Mouse (Mus musculus) embryonic facial prominence, embryonic 14.5 days (tissue): Measurements from ENCODE around the gene Shisa6. TPM values are rescaled to one million over a fixed set of nuclear protein-coding genes. Genes with fewer than 3 reads are reported as not detected.
"Not testable (repeated sequence)": the region's sequence is repeated elsewhere in the genome, so short reads cannot be mapped to it uniquely, and the experiment has no call there.

Experiments used
- ATAC-seq: fragments of 200-750 bp; cut with Nextera tagmentation; 2 replicates; pipeline ENCODE4 v1.8.0; 2017; ENCODE audit warnings: low read depth, moderate number of reproducible peaks, moderate TSS enrichment
- DNase-seq: peaks from one replicate; pipeline ENCODE4 v3.0.0-alpha.2; 2015; ENCODE audit warnings: low spot score
- H3K27ac ChIP-seq: fragments of 300-500 bp; sonication (generic); replicated peaks from 2 replicates; pipeline ENCODE4 v1.5.1; 2014; ENCODE audit warnings: low read depth, mild to moderate bottlenecking, low read length, moderate library complexity
- H3K27me3 ChIP-seq: fragments of 300-500 bp; sonication (generic); replicated peaks from 2 replicates; pipeline ENCODE4 v1.6.1; 2014; ENCODE audit warnings: low read length; ENCODE audit not compliant: control insufficient read depth, insufficient read depth
- H3K36me3 ChIP-seq: fragments of 300-500 bp; sonication (generic); 2 replicates; pipeline ENCODE4 v1.6.1; 2014; ENCODE audit warnings: low read length, mixed read lengths; ENCODE audit not compliant: control insufficient read depth, insufficient read depth
- H3K4me1 ChIP-seq: fragments of 300-500 bp; sonication (generic); 2 replicates; pipeline ENCODE4 v1.6.1; 2014; ENCODE audit warnings: antibody characterized with exemption, low read length; ENCODE audit not compliant: control insufficient read depth, insufficient read depth
- H3K4me2 ChIP-seq: fragments of 300-500 bp; sonication (generic); 2 replicates; pipeline ENCODE4 v1.6.1; 2014; ENCODE audit warnings: low read depth, mild to moderate bottlenecking, low read length, moderate library complexity, mixed read lengths
- H3K4me3 ChIP-seq: fragments of 300-500 bp; sonication (generic); 2 replicates; pipeline ENCODE4 v1.5.1; 2014; ENCODE audit warnings: low read depth, mild to moderate bottlenecking, low read length
- H3K9ac ChIP-seq: fragments of 300-500 bp; sonication (generic); 2 replicates; pipeline ENCODE4 v1.6.1; 2014; ENCODE audit warnings: low read depth, mild to moderate bottlenecking, low read length, moderate library complexity, mixed read lengths
- H3K9me3 ChIP-seq: fragments of 300-500 bp; sonication (generic); 2 replicates; pipeline ENCODE4 v1.6.1; 2016; ENCODE audit warnings: low read length; ENCODE audit not compliant: control insufficient read depth
- WGBS: fragments of 180-500 bp; shearing (Covaris S2); extraction: QIAGEN DNeasy Blood & Tissue Kit; methylation state at CpG from one replicate; pipeline ENCODE4 v1.1.7; 2014; 5-methylcytosine and 5-hydroxymethylcytosine counted together
- polyA plus RNA-seq: library from polyadenylated mRNA; unstranded; fragments of >200 nt; fragmentation: Nextera tagmentation; extraction: Ambion mirVana; gene quantifications from 2 replicates; pipeline ENCODE4 v1.2.1, GENCODE M21; 2014

The Shisa6 gene
- polyA plus RNA-seq, 1 experiment from 2014 or later: 0.29 TPM

GRCm38 (mm10) chr11:66408721-66409120, 117.0 kb downstream of the Shisa6 start:
- H3K9me3 ChIP-seq, DNase-seq, H3K4me3 ChIP-seq, H3K27ac ChIP-seq, H3K4me2 ChIP-seq, ATAC-seq, H3K27me3 ChIP-seq, H3K36me3 ChIP-seq, H3K4me1 ChIP-seq, H3K9ac ChIP-seq: not testable (repeated sequence)
- WGBS: 83% methylated on average over 6 of the region's 6 CpGs

GRCm38 (mm10) chr11:66400036-66400435, 125.7 kb downstream of the Shisa6 start:
- DNase-seq (no peak), ATAC-seq (no peak)
- Histone ChIP-seq H3K4me3 (no peak overlapping the region), H3K27ac (no peak overlapping the region), H3K4me1 (no peaks in the 10 kb centered on the region), H3K4me2 (no peak overlapping the region), H3K9me3 (no peaks in the 10 kb centered on the region), H3K36me3 (no peaks in the 10 kb centered on the region), H3K9ac (no peak overlapping the region), H3K27me3 (no peaks in the 10 kb centered on the region)
- WGBS: 59% methylated on average over 7 of the region's 7 CpGs

- Histone ChIP-seq H3K4me1 (no peaks in the 10 kb centered on the region), H3K27ac (no peak overlapping the region), H3K4me3 (no peak overlapping the region), H3K4me2 (no peak overlapping the region), H3K9me3 (no peaks in the 10 kb centered on the region), H3K9ac (no peak overlapping the region), H3K36me3 (no peaks in the 10 kb centered on the region), H3K27me3 (no peaks in the 10 kb centered on the region)
- 66% methylated on average over 3 of the region's 3 CpGs for WGBS
- ATAC-seq (0 out of 2 replicates have a peak, but pooled peaks have one; percentile 18), DNase-seq (peak; percentile 71)
Measured at GRCm38 (mm10) chr11:66387561-66387960, 138.2 kb downstream of the Shisa6 start.

DNA sequence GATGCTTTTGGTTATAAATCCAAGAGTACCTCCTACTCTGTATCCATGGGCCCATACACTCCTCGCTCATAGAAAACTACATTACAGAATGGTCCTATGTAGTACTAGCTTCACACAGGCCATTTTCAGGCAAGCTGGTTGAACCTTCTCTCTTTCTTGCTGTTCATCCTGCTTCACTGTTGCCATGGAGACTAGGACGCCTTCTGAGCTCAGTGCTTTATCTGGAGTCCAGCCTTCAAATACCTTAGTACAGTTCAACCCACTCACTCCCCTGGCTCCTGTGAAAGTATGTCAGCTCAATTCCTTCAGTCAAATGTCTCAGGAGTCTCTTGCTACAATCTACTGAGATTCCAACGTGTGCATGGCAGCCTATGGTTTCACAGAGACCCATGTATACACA, 154.0 kb downstream of the Shisa6 start:
- H3K4me3 ChIP-seq: no peak overlapping the region
- H3K27me3 ChIP-seq: no peaks in the 10 kb centered on the region
- H3K36me3 ChIP-seq: no peaks in the 10 kb centered on the region
- H3K9ac ChIP-seq: no peak overlapping the region
- no peaks in the 10 kb centered on the region for H3K9me3 ChIP-seq
- ATAC-seq: no peak
- DNase-seq: no peak
- H3K27ac ChIP-seq: no peak overlapping the region
- 69% methylated on average over 3 of the region's 3 CpGs for WGBS
- H3K4me1 ChIP-seq: 0 out of 2 replicates have a peak, but pooled peaks cover 4% of the 10 kb centered on the region
- no peak overlapping the region for H3K4me2 ChIP-seq

GRCm38 (mm10) chr11:66369764-66370163, 156.0 kb downstream of the Shisa6 start:
- ATAC-seq (no peak), DNase-seq (no peak)
- Histone ChIP-seq H3K9ac (no peak overlapping the region), H3K27me3 (no peaks in the 10 kb centered on the region), H3K36me3 (no peaks in the 10 kb centered on the region), H3K27ac (no peak overlapping the region), H3K4me3 (no peak overlapping the region), H3K4me2 (no peak overlapping the region), H3K9me3 (no peaks in the 10 kb centered on the region), H3K4me1 (0 out of 2 replicates have a peak, but pooled peaks cover 4% of the 10 kb centered on the region)
- 84% methylated on average over 4 of the region's 4 CpGs for WGBS

DNA sequence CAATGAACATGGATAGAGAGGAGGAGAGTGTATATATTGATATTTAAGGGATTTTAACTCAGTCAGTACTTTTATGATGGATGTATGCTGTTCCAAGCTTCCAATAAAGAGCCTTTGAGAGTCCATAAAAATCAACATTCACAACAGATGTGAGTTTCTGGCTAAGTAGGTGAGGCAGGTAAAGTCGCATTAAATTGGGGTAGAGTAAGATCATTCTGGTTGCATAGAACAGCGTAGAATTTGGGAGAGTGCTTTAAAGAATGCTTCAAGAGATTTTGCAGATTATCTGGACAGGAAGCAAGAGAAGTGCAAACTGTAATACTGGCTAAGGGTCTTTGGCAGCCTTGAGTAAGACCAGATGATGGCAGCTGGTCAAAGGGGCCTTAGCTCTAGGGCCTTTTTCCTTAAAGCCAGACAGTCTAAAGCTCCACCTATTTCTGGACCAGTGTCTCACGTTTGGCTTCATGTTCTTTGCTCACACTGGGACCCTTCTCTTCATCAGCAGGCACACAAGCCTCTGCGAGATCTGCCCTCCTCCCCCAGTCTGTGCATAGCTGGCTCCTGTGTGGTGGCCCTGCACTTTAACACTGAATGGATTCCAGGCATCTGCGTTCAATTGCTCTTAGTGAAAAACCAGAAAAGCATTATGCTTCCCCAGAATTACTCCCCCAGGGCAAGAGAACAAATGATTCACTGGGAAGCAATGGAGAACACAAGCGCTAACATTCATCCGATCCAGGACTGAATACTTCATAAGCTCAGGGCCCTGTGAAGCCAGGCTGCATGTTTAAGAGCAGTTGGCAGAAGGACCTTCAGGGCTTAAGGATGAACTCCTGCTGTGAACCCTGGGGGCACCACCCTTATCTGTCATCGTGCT, 158.7 kb downstream of the Shisa6 start:
- Histone ChIP-seq H3K9me3 (no peaks in the 10 kb centered on the region), H3K9ac (no peak overlapping the region), H3K36me3 (no peaks in the 10 kb centered on the region), H3K4me1 (0 out of 2 replicates have a peak, but pooled peaks cover 4% of the 10 kb centered on the region), H3K4me3 (no peak overlapping the region), H3K27me3 (no peaks in the 10 kb centered on the region), H3K27ac (no peak overlapping the region), H3K4me2 (no peak overlapping the region)
- 32% methylated on average over 8 of the region's 8 CpGs for WGBS
- ATAC-seq: no peak; the same call in 1 of the 2 replicates
- peak; percentile 58 for DNase-seq

- H3K4me3 ChIP-seq: no peak overlapping the region
- H3K4me1 ChIP-seq: no peaks in the 10 kb centered on the region
- H3K36me3 ChIP-seq: no peaks in the 10 kb centered on the region
- H3K27ac ChIP-seq: no peak overlapping the region
- no peaks in the 10 kb centered on the region for H3K9me3 ChIP-seq
- H3K4me2 ChIP-seq: no peak overlapping the region
- DNase-seq (no peak), ATAC-seq (no peak)
- no peaks in the 10 kb centered on the region for H3K27me3 ChIP-seq
- 62% methylated on average over 1 of the region's 1 CpGs for WGBS
- no peak overlapping the region for H3K9ac ChIP-seq
Measured at GRCm38 (mm10) chr11:66359811-66360210, 166.0 kb downstream of the Shisa6 start.

GRCm38 (mm10) chr11:66344822-66345221, 180.9 kb downstream of the Shisa6 start:
- Histone ChIP-seq H3K9me3 (no peaks in the 10 kb centered on the region), H3K27me3 (no peaks in the 10 kb centered on the region), H3K4me1 (no peaks in the 10 kb centered on the region), H3K36me3 (no peaks in the 10 kb centered on the region), H3K9ac (no peak overlapping the region), H3K27ac (no peak overlapping the region), H3K4me3 (no peak overlapping the region), H3K4me2 (no peak overlapping the region)
- ATAC-seq: no peak
- WGBS: 63% methylated on average over 3 of the region's 3 CpGs
- DNase-seq: no peak

- no peak overlapping the region for H3K4me2 ChIP-seq
- no peak for DNase-seq
- no peak overlapping the region for H3K4me3 ChIP-seq
- 0 out of 2 replicates have a peak, but pooled peaks cover 4% of the 10 kb centered on the region for H3K9me3 ChIP-seq
- ATAC-seq: no peak
- no peaks in the 10 kb centered on the region for H3K36me3 ChIP-seq
- H3K27me3 ChIP-seq: no peaks in the 10 kb centered on the region
- H3K9ac ChIP-seq: no peak overlapping the region
- no peak overlapping the region for H3K27ac ChIP-seq
- H3K4me1 ChIP-seq: no peaks in the 10 kb centered on the region
Measured at GRCm38 (mm10) chr11:66336313-66336712, 189.5 kb downstream of the Shisa6 start.
